Mouse (Mus musculus) liver, postnatal 0 days (tissue): Measurements from ENCODE around the gene Sall2. TPM values are rescaled to one million over a fixed set of nuclear protein-coding genes. Genes with fewer than 3 reads are reported as not detected.

Source experiments
- ATAC-seq: fragments of 200-750 bp; cut with Nextera tagmentation; 2 replicates; pipeline ENCODE4 v1.8.0; 2017; ENCODE audit warnings: mild to moderate bottlenecking, moderate library complexity
- DNase-seq: peaks from one replicate; pipeline ENCODE4 v3.0.0-alpha.2; 2016
- H3K27ac ChIP-seq: fragments of 300-500 bp; sonication (generic); 2 replicates; pipeline ENCODE4 v1.5.1; 2014; ENCODE audit warnings: antibody characterized with exemption, moderate library complexity, mild to moderate bottlenecking, low read depth
- H3K27me3 ChIP-seq: fragments of 300-500 bp; sonication (generic); 2 replicates; pipeline ENCODE4 v1.6.1; 2014; ENCODE audit warnings: low read length, control low read depth, mixed read lengths; ENCODE audit not compliant: insufficient read depth
- H3K36me3 ChIP-seq: fragments of 300-500 bp; sonication (generic); replicated peaks from 2 replicates; pipeline ENCODE4 v1.6.1; 2014; ENCODE audit warnings: mild to moderate bottlenecking, control low read depth, low read length, moderate library complexity, mixed read lengths; ENCODE audit not compliant: insufficient read depth
- H3K4me1 ChIP-seq: fragments of 300-500 bp; sonication (generic); 2 replicates; pipeline ENCODE4 v1.6.1; 2014; ENCODE audit warnings: antibody characterized with exemption, mild to moderate bottlenecking, control low read depth; ENCODE audit not compliant: insufficient read depth
- H3K4me2 ChIP-seq: fragments of 300-500 bp; sonication (generic); 2 replicates; pipeline ENCODE4 v1.6.1; 2014; ENCODE audit warnings: low read depth, mild to moderate bottlenecking, low read length, moderate library complexity, mixed read lengths
- H3K4me3 ChIP-seq: fragments of 300-500 bp; sonication (generic); 2 replicates; pipeline ENCODE4 v1.5.1; 2014; ENCODE audit warnings: low read depth, low read length
- H3K9ac ChIP-seq: fragments of 300-500 bp; sonication (generic); replicated peaks from 2 replicates; pipeline ENCODE4 v1.6.1; 2014; ENCODE audit warnings: mild to moderate bottlenecking, moderate library complexity
- H3K9me3 ChIP-seq: fragments of 300-500 bp; sonication (generic); 2 replicates; pipeline ENCODE4 v1.6.1; 2016; ENCODE audit warnings: mild to moderate bottlenecking, control low read depth, low read length, mixed read lengths
- CTCF ChIP-seq: sonication (generic); IDR thresholded peaks from 2 replicates; pipeline ENCODE4 v1.5.1; 2016; ENCODE audit warnings: antibody characterized with exemption, low read depth
- EP300 ChIP-seq: IDR thresholded peaks from 2 replicates; pipeline ENCODE4 v1.6.1; 2016; ENCODE audit warnings: antibody characterized with exemption, low read depth, mild to moderate bottlenecking
- WGBS: fragments of 180-500 bp; shearing (Covaris S2); extraction: QIAGEN DNeasy Blood & Tissue Kit; methylation state at CpG from one replicate; pipeline ENCODE4 v1.1.7; 2014; ENCODE audit not compliant: insufficient replicate concordance; 5-methylcytosine and 5-hydroxymethylcytosine counted together
- polyA plus RNA-seq: library from polyadenylated mRNA; unstranded; fragments of >200 nt; fragmentation: Nextera tagmentation; extraction: Ambion mirVana; gene quantifications from 2 replicates; pipeline ENCODE4 v1.2.1, GENCODE M21; 2015

Gene Sall2
- polyA plus RNA-seq, 1 experiment from 2014 or later, result 0.63 TPM

GRCm38 (mm10) chr14:52331069-52331750 is 2.6 kb upstream of the Sall2 start:
- WGBS, result 35% methylated on average over 4 of the region's 4 CpGs
- no peak for ATAC-seq

GRCm38 (mm10) chr14:52327375-52327901 is 1.1 kb downstream of the Sall2 start:
- no peak for ATAC-seq
- peak overlapping the region; percentile 62 for H3K4me2 ChIP-seq
- no peak overlapping the region for H3K27ac ChIP-seq
- H3K36me3 ChIP-seq, result no peaks in the 10 kb centered on the region
- H3K4me3 ChIP-seq, result peak overlapping the region; percentile 24; the same call in 1 of the 2 replicates
- peaks cover 50% of the 10 kb centered on the region for H3K27me3 ChIP-seq
- no peak for DNase-seq
- no peaks in the 10 kb centered on the region for H3K9me3 ChIP-seq
- H3K4me1 ChIP-seq, result no peaks in the 10 kb centered on the region
- 4% methylated on average over 14 of the region's 14 CpGs for WGBS
- TF ChIP-seq CTCF (no peak), EP300 (no peak)
- H3K9ac ChIP-seq, result no peak overlapping the region

More at GRCm38 (mm10) chr14:52331069-52331750, 2.6 kb upstream of the Sall2 start:
- Histone ChIP-seq H3K4me2 (no peak overlapping the region), H3K9me3 (no peaks in the 10 kb centered on the region), H3K4me1 (no peaks in the 10 kb centered on the region), H3K27me3 (peaks cover 38% of the 10 kb centered on the region), H3K4me3 (no peak overlapping the region), H3K36me3 (no peaks in the 10 kb centered on the region), H3K9ac (no peak overlapping the region), H3K27ac (no peak overlapping the region)
- no peak for TF ChIP-seq EP300
- no peak for TF ChIP-seq CTCF
- DNase-seq, result no peak

GRCm38 (mm10) chr14:52325890-52326289 is 2.7 kb downstream of the Sall2 start:
- Histone ChIP-seq H3K4me3 (no peak overlapping the region), H3K27ac (no peak overlapping the region), H3K4me2 (no peak overlapping the region), H3K9ac (no peak overlapping the region), H3K36me3 (no peaks in the 10 kb centered on the region), H3K9me3 (no peaks in the 10 kb centered on the region), H3K4me1 (no peaks in the 10 kb centered on the region), H3K27me3 (peaks cover 47% of the 10 kb centered on the region)
- no peak for ATAC-seq
- no peak for DNase-seq
- 27% methylated on average over 4 of the region's 4 CpGs for WGBS
- peak; percentile 31 for TF ChIP-seq CTCF
- TF ChIP-seq EP300, result no peak

GRCm38 (mm10) chr14:52319361-52319760 is 9.2 kb downstream of the Sall2 start:
- ATAC-seq (no peak), DNase-seq (no peak)
- H3K36me3 ChIP-seq, result no peaks in the 10 kb centered on the region
- WGBS, result 63% methylated on average over 6 of the region's 6 CpGs
- H3K9ac ChIP-seq, result no peak overlapping the region
- no peak overlapping the region for H3K4me3 ChIP-seq
- peaks cover 20% of the 10 kb centered on the region for H3K27me3 ChIP-seq
- no peak for TF ChIP-seq CTCF
- no peak for TF ChIP-seq EP300
- H3K27ac ChIP-seq, result no peak overlapping the region
- 0 out of 2 replicates have a peak, but pooled peaks cover 5% of the 10 kb centered on the region for H3K4me1 ChIP-seq
- no peak overlapping the region for H3K4me2 ChIP-seq
- H3K9me3 ChIP-seq, result no peaks in the 10 kb centered on the region

- 18% methylated on average over 16 of the region's 16 CpGs for WGBS
- H3K4me3 ChIP-seq, result peak overlapping the region; percentile 70
- TF ChIP-seq CTCF (no peak), EP300 (no peak)
- no peak for DNase-seq
- peak; percentile 62 for ATAC-seq
- no peaks in the 10 kb centered on the region for H3K9me3 ChIP-seq
- H3K4me2 ChIP-seq, result peak overlapping the region; percentile 97
- H3K27me3 ChIP-seq, result peaks cover 15% of the 10 kb centered on the region
- H3K27ac ChIP-seq, result no peak overlapping the region
- H3K36me3 ChIP-seq, result no peaks in the 10 kb centered on the region
- H3K9ac ChIP-seq, result peak overlapping the region; percentile 68; the same call in 1 of the 2 replicates
- 0 out of 2 replicates have a peak, but pooled peaks cover 5% of the 10 kb centered on the region for H3K4me1 ChIP-seq
Measured at GRCm38 (mm10) chr14:52316441-52317225, 11.9 kb downstream of the Sall2 start.
